In the genomic region with DNA sequence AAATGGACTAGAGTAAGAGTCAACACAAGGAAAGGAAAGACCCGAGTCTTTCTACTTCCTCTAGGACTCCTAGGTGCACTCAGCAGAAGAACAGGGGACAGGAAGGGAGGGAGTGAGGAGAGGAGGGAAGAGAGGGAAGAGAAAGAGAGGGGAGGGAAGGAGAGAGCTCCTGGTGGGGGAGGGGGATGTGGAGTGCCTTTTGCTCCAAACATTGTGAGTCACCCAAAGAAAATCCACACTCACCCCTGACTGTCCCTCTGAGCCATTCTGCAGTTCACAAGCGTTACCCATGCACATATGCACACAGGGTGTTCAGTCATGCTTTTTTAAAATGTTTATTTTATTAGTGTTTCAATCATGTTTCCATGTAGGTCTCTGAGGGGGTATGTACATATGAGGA, we compare ENCODE assay signal across 19 mouse cellular contexts.
"Had no signal": no experiment of that assay in that cellular context is flagged by ENCODE, and none has a peak within 500 bp of the region (broad histone marks: within the 10 kb centered on the region; RNA-seq: fewer than 3 reads in every experiment).

No protein-coding gene starts in this region.

- H3K27me3 ChIP-seq: liver, embryonic 15.5 days; midbrain, embryonic 13.5 days; neural tube, embryonic 13.5 days; neural tube, embryonic 15.5 days had no signal

- ATAC-seq: liver, postnatal 0 days; midbrain, embryonic 13.5 days; midbrain, embryonic 16.5 days had no signal

- H3K9ac ChIP-seq: liver, embryonic 15.5 days; liver, postnatal 0 days; lung, embryonic 14.5 days; midbrain, embryonic 13.5 days; neural tube, embryonic 13.5 days; neural tube, embryonic 15.5 days had no signal

- H3K27ac ChIP-seq: liver, embryonic 15.5 days; midbrain, embryonic 10.5 days; midbrain, embryonic 13.5 days; neural tube, embryonic 13.5 days; neural tube, embryonic 15.5 days had no signal

- DNase-seq: liver, postnatal 0 days; lung, embryonic 14.5 days; lung, postnatal 10 days; lung, postnatal 4 days; retina, postnatal 1 day; right cerebral cortex, adult 18-20 months; right cerebral cortex, postnatal 25 days; right cerebral cortex, postnatal 4 days; spleen, adult 18-20 months; thymus, adult 18-20 months; thymus, postnatal 14 days; thymus, postnatal 36 days had no signal

- H3K4me2 ChIP-seq: liver, embryonic 15.5 days; lung, embryonic 14.5 days; midbrain, embryonic 13.5 days; neural tube, embryonic 13.5 days; neural tube, embryonic 15.5 days had no signal

- H3K4me1 ChIP-seq: liver, embryonic 15.5 days; midbrain, embryonic 10.5 days; midbrain, embryonic 13.5 days; neural tube, embryonic 13.5 days; neural tube, embryonic 15.5 days had no signal

- H3K36me3 ChIP-seq: liver, embryonic 15.5 days; midbrain, embryonic 10.5 days; midbrain, embryonic 13.5 days; neural tube, embryonic 13.5 days; neural tube, embryonic 15.5 days had no signal

- H3K4me3 ChIP-seq: liver, embryonic 15.5 days; midbrain, embryonic 10.5 days; midbrain, embryonic 13.5 days; myocyte; neural tube, embryonic 13.5 days; neural tube, embryonic 15.5 days had no signal

- H3K9me3 ChIP-seq: liver, embryonic 15.5 days; midbrain, embryonic 10.5 days; midbrain, embryonic 13.5 days; neural tube, embryonic 13.5 days; neural tube, embryonic 15.5 days had no signal
